Mouse (Mus musculus) liver, embryonic 14.5 days (tissue): ENCODE data around the gene Crocc.

ENCODE experiments used
- CTCF ChIP-seq: IDR thresholded peaks from 2 replicates; pipeline ENCODE4 v1.5.1; 2016; ENCODE audit warnings: antibody characterized with exemption, low read depth, control low read depth
- EP300 ChIP-seq: IDR thresholded peaks from 2 replicates; pipeline ENCODE4 v1.6.1; 2016; ENCODE audit warnings: antibody characterized with exemption, low read depth

DNA sequence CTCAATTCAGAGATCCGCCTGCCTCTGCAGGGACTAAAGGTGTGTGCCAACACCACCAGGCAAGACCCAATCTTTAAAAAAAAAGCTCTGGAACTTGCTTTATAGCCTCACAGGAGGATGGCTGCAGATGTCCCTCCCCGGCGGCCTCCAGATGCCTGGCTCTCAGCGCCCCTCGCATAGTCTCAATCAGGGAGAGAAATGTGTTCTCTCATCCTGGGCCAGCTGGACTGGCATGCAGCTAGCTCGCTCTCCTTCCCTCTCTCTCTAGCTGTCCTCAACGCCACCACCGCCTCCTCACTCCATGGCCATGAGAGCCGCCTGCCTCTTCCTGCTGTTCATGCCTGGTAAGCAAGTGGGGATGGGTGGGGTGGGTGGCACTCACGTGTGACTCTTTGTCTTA lies 47.8 kb downstream of the Crocc start:
- TF ChIP-seq CTCF (no peak), EP300 (no peak)
